Mouse (Mus musculus): ENCODE results near the gene Fermt1. TPM values are rescaled to one million over a fixed set of nuclear protein-coding genes. Genes with fewer than 3 reads are reported as not detected.

Fermt1 gene
- 7.2 and 8.9 TPM in 2 replicates for polyA plus RNA-seq (2014; fragmentation: Nextera tagmentation; extraction: Ambion mirVana)

DNA sequence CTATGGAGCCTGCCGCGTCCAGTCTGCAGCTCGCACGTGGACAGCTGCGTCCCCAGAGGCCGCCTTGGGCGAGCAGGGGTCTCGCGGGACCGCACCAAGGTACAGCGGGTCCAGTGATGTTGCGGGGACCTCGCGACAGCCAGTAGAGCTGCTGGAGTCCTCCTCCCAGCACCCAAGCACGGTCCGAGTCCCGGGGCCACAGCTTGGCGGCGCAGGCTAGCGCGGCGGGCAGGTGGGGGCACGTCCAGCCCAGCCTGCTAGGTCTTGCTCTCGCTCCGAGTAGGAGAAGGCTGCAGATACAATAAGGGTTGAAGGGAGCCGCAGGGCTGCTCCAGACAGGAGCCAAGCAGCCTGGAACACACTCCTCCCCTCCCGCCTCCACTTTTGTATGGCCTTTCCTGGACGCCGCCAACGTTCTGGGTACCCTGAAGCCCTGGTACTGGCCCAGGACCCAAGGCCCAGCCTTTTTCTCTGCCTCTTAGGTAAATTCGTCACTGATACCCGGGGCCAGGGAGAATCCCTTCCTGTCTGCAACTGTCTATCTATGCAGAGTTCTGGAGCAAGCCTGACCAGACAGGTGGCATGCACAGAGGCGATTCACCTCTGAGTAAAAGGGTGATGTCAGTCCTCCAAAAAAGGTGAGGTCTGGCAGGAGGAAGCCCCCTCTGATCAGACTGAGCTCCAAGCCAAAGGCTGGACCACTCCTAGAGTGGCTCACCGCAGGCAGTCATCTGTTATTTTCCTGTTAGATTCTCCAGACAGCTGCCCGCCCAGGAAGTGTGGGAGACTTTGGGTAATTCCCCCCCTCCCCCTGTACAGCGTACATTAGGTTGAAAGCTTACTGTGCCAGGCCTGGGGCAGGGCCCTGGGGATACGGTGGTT lies at the start of gene Fermt1:
Gene Fermt1 (minus strand): TSS at position 581 of the 882 bp plus-strand sequence.
- Histone ChIP-seq H3K36me3 (ENCODE audit: control insufficient read depth, insufficient read depth, low read length) (no peaks in the 10 kb centered on the region), H3K27me3 (replicated peaks; ENCODE audit: control insufficient read depth, insufficient read depth, low read length) (peaks cover 52% of the 10 kb centered on the region), H3K4me3 (ENCODE audit: low read depth, low read length) (peak within 1 kb of the TSS; percentile 42), H3K4me2 (ENCODE audit: low read depth, low read length) (peak within 1 kb of the TSS; percentile 55), H3K4me1 (ENCODE audit: control insufficient read depth, insufficient read depth, low read length) (0 out of 2 replicates have a peak, but pooled peaks cover 5% of the 10 kb centered on the region), H3K9ac (ENCODE audit: low read depth, low read length) (peak within 1 kb of the TSS; percentile 56), H3K9me3 (ENCODE audit: control insufficient read depth, low read length) (no peaks in the 10 kb centered on the region), H3K27ac (replicated peaks; ENCODE audit: low read depth, low read length) (peak within 1 kb of the TSS; percentile 61)
- ATAC-seq (ENCODE audit: low read depth) (peak; percentile 80), DNase-seq (ENCODE audit: low spot score) (peak; percentile 50)
- 3% methylated on average over 23 of the region's 37 CpGs for WGBS

DNA sequence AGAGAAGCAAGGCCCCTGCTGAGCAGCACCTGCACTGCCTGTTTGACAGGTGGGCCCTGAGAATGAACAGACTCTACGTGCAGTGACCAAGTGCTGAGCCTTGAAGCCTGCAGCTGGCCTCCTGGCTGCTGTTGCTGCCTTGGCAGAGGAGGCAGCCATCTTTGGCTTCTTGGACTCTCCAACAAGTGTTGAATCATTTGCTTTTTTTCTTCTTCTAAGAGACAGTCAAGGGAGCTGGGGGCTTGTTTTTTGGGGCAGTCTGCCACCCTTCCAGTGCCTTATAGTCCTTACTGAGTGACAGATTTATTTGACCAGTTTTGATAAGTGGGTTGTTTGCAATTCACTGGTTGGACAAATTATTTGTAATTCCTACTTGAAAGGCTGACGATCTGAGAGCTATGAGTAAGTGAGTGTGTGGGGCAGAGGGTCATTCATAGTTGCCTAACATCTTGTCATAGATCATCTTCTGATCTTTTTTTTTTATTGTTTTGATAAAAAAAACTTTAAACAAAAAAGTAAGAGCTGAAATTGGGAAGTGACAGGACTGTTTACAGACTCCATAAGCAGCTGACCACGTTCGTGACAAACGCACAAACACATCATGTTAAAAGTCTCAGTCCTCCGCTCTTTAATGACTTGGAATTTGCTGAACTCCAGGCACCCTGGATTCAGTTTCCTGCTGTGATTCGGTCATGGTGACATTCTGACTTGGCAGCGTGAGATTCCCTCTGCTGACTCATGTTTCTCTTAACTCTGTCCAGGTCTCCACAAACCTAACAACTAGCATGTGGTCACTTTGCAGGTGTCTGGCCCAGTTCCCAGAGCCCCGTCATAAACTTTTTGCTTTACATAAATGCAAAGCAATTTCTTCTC lies 47.2 kb upstream of the Fermt1 start:
- no peaks in the 10 kb centered on the region for H3K27me3 ChIP-seq (replicated peaks; ENCODE audit: control insufficient read depth, insufficient read depth, low read length)
- H3K36me3 ChIP-seq (ENCODE audit: control insufficient read depth, insufficient read depth, low read length), result no peaks in the 10 kb centered on the region
- no peak overlapping the region for H3K27ac ChIP-seq (replicated peaks; ENCODE audit: low read depth, low read length)
- 32% methylated on average over 9 of the region's 9 CpGs for WGBS
- H3K9ac ChIP-seq (ENCODE audit: low read depth, low read length), result no peak overlapping the region
- H3K4me3 ChIP-seq (ENCODE audit: low read depth, low read length), result no peak overlapping the region
- ATAC-seq (ENCODE audit: low read depth) (peak; percentile 73; the same call in 1 of the 2 replicates), DNase-seq (ENCODE audit: low spot score) (peak; percentile 81)
- no peak overlapping the region for H3K4me2 ChIP-seq (ENCODE audit: low read depth, low read length)
- 0 out of 2 replicates have a peak, but pooled peaks cover 7% of the 10 kb centered on the region for H3K4me1 ChIP-seq (ENCODE audit: control insufficient read depth, insufficient read depth, low read length)
- H3K9me3 ChIP-seq (ENCODE audit: control insufficient read depth, low read length), result no peaks in the 10 kb centered on the region

DNA sequence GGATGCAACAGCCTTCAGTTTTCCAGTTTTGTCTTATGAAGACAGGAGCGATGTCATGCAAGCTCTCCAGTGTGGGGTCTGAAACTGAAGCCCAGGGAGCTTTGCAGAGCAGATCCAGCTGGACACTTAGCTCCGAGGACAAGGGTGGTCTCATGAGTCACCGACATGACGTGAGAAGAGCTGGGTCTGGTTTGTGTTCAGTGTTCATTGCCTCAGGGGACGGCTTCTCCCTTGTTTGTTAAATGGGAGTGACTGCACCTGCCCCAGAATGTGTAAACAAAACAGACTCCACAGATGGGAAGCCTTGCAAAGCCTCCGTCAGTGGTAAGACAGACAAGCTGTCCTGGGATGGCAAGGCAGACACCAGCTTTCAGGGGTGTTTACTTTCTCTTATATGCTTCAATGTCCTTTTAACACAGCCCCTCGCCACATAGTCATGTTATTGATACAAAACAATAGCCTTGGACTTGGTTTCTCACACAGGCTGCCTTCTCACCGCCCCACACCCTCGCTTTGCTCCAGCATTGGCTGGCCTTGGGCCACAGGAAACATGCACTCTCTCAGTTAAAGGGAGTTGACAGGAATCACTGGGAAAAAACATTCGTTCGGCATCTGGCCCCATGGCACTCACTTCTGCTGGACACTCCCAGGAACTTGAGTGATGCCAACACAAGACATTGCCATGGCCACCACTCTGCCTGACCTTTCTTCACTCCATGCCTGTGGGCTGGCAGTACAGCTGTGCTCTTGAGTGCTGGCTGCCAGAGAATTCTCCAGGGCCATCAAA lies 44.3 kb upstream of the Fermt1 start:
- peak; percentile 66; the same call in 1 of the 2 replicates for ATAC-seq (ENCODE audit: low read depth)

DNA sequence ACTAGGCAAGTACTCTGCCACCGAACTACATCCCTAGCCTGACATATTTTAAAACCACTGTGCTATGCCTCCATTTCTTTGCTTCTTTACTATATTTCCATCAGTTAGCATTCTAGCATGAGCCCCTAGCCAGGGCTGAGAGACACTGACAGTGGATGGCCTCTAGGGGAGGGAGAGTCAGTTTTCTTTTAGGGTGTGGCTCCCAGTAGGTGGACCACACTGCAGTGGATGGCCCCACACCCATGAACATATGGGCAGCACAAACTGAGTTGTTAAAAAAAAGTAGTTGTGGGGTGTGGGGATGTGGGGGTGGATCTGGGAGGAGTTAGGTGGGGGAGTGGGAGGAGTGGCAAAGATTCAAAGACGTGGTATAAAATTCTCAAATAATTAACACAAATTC lies 27.6 kb upstream of the Fermt1 start:
- DNase-seq (ENCODE audit: low spot score) (no peak), ATAC-seq (ENCODE audit: low read depth) (no peak)
- Histone ChIP-seq H3K4me1 (ENCODE audit: control insufficient read depth, insufficient read depth, low read length) (no peaks in the 10 kb centered on the region), H3K9ac (ENCODE audit: low read depth, low read length) (no peak overlapping the region), H3K4me2 (ENCODE audit: low read depth, low read length) (no peak overlapping the region), H3K27me3 (replicated peaks; ENCODE audit: control insufficient read depth, insufficient read depth, low read length) (no peaks in the 10 kb centered on the region; the same call in 1 of the 2 replicates), H3K36me3 (ENCODE audit: control insufficient read depth, insufficient read depth, low read length) (no peaks in the 10 kb centered on the region), H3K9me3 (ENCODE audit: control insufficient read depth, low read length) (no peaks in the 10 kb centered on the region), H3K4me3 (ENCODE audit: low read depth, low read length) (no peak overlapping the region), H3K27ac (replicated peaks; ENCODE audit: low read depth, low read length) (no peak overlapping the region)
- 79% methylated on average over 2 of the region's 2 CpGs for WGBS

More for the DNA sequence above, 44.3 kb upstream of the Fermt1 start:
- Histone ChIP-seq H3K36me3 (ENCODE audit: control insufficient read depth, insufficient read depth, low read length) (no peaks in the 10 kb centered on the region), H3K27ac (replicated peaks; ENCODE audit: low read depth, low read length) (no peak overlapping the region), H3K4me1 (ENCODE audit: control insufficient read depth, insufficient read depth, low read length) (0 out of 2 replicates have a peak, but pooled peaks cover 7% of the 10 kb centered on the region), H3K9ac (ENCODE audit: low read depth, low read length) (no peak overlapping the region), H3K27me3 (replicated peaks; ENCODE audit: control insufficient read depth, insufficient read depth, low read length) (no peaks in the 10 kb centered on the region), H3K4me3 (ENCODE audit: low read depth, low read length) (no peak overlapping the region), H3K9me3 (ENCODE audit: control insufficient read depth, low read length) (no peaks in the 10 kb centered on the region), H3K4me2 (ENCODE audit: low read depth, low read length) (no peak overlapping the region)
- WGBS, result 45% methylated on average over 11 of the region's 11 CpGs
- DNase-seq (ENCODE audit: low spot score), result peak; percentile 52

DNA sequence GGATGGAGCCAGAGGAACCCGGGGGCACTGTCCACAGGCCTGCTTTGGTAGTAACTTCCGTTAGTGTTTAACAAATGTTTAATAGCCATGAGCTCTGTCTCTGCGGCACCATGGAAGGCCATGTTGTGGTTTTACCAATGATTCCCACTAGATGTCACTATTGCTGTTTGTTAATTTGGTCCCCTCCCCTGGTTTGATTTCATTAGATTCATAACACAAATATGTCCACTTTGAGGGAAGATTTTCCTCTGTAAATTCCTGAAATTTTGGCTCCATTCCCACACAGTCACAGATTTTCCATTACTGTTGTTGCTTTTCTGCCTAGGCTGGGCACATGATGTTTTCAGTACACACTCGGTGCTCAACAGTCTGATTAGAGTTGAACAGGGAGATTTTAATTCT lies 25.1 kb upstream of the Fermt1 start:
- no peak overlapping the region for H3K4me2 ChIP-seq (ENCODE audit: low read depth, low read length)
- ATAC-seq (ENCODE audit: low read depth), result no peak; the same call in 1 of the 2 replicates
- no peak overlapping the region for H3K27ac ChIP-seq (replicated peaks; ENCODE audit: low read depth, low read length)
- H3K9me3 ChIP-seq (ENCODE audit: control insufficient read depth, low read length), result no peaks in the 10 kb centered on the region
- no peaks in the 10 kb centered on the region for H3K4me1 ChIP-seq (ENCODE audit: control insufficient read depth, insufficient read depth, low read length)
- WGBS, result 22% methylated on average over 4 of the region's 4 CpGs
- no peak overlapping the region for H3K4me3 ChIP-seq (ENCODE audit: low read depth, low read length)
- DNase-seq (ENCODE audit: low spot score), result peak; percentile 85
- no peaks in the 10 kb centered on the region; the same call in 1 of the 2 replicates for H3K27me3 ChIP-seq (replicated peaks; ENCODE audit: control insufficient read depth, insufficient read depth, low read length)
- no peaks in the 10 kb centered on the region for H3K36me3 ChIP-seq (ENCODE audit: control insufficient read depth, insufficient read depth, low read length)
- H3K9ac ChIP-seq (ENCODE audit: low read depth, low read length), result no peak overlapping the region

GRCm38 (mm10) chr2:132957786-132958185 lies 12.1 kb upstream of the Fermt1 start:
- Histone ChIP-seq H3K9me3 (ENCODE audit: control insufficient read depth, low read length) (no peaks in the 10 kb centered on the region), H3K27ac (replicated peaks; ENCODE audit: low read depth, low read length) (no peak overlapping the region), H3K4me1 (ENCODE audit: control insufficient read depth, insufficient read depth, low read length) (no peaks in the 10 kb centered on the region), H3K4me3 (ENCODE audit: low read depth, low read length) (no peak overlapping the region), H3K9ac (ENCODE audit: low read depth, low read length) (no peak overlapping the region), H3K4me2 (ENCODE audit: low read depth, low read length) (no peak overlapping the region), H3K36me3 (ENCODE audit: control insufficient read depth, insufficient read depth, low read length) (no peaks in the 10 kb centered on the region), H3K27me3 (replicated peaks; ENCODE audit: control insufficient read depth, insufficient read depth, low read length) (no peaks in the 10 kb centered on the region)
- 70% methylated on average over 1 of the region's 1 CpGs for WGBS
- DNase-seq (ENCODE audit: low spot score) (no peak), ATAC-seq (ENCODE audit: low read depth) (no peak)

- no peak for ATAC-seq (ENCODE audit: low read depth)
- 4% methylated on average over 8 of the region's 8 CpGs for WGBS
- Histone ChIP-seq H3K27ac (replicated peaks; ENCODE audit: low read depth, low read length) (no peak overlapping the region), H3K36me3 (ENCODE audit: control insufficient read depth, insufficient read depth, low read length) (no peaks in the 10 kb centered on the region), H3K9ac (ENCODE audit: low read depth, low read length) (no peak overlapping the region), H3K4me2 (ENCODE audit: low read depth, low read length) (no peak overlapping the region), H3K27me3 (replicated peaks; ENCODE audit: control insufficient read depth, insufficient read depth, low read length) (peaks cover 7% of the 10 kb centered on the region), H3K4me1 (ENCODE audit: control insufficient read depth, insufficient read depth, low read length) (no peaks in the 10 kb centered on the region), H3K4me3 (ENCODE audit: low read depth, low read length) (no peak overlapping the region), H3K9me3 (ENCODE audit: control insufficient read depth, low read length) (no peaks in the 10 kb centered on the region)
- peak; percentile 68 for DNase-seq (ENCODE audit: low spot score)
Observed at GRCm38 (mm10) chr2:132952197-132952596, 6.5 kb upstream of the Fermt1 start.

DNA sequence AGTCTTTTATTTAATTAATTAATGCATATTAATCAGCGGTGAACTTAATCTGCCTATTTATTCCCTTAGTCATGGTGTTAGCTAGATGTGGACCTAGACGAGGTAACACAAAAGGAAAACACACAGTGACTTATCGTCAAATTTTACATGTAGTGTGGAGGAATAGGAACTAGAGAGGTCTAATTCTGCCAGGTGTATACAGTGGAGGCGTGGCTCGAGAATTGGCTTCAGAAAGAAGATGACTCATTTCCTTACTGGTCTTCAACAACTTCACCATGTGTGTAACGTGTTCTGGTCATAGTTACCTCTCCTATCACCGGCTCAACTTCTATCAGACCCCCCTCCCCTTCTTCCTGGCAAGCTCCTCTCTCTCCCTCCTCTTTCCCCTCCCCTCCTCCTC lies 2.5 kb upstream of the Fermt1 start:
- Histone ChIP-seq H3K36me3 (ENCODE audit: control insufficient read depth, insufficient read depth, low read length) (no peaks in the 10 kb centered on the region), H3K9me3 (ENCODE audit: control insufficient read depth, low read length) (no peaks in the 10 kb centered on the region), H3K4me2 (ENCODE audit: low read depth, low read length) (no peak overlapping the region), H3K27ac (replicated peaks; ENCODE audit: low read depth, low read length) (no peak overlapping the region), H3K4me1 (ENCODE audit: control insufficient read depth, insufficient read depth, low read length) (0 out of 2 replicates have a peak, but pooled peaks cover 5% of the 10 kb centered on the region), H3K9ac (ENCODE audit: low read depth, low read length) (no peak overlapping the region), H3K4me3 (ENCODE audit: low read depth, low read length) (no peak overlapping the region), H3K27me3 (replicated peaks; ENCODE audit: control insufficient read depth, insufficient read depth, low read length) (peaks cover 46% of the 10 kb centered on the region)
- 75% methylated on average over 7 of the region's 7 CpGs for WGBS
- DNase-seq (ENCODE audit: low spot score) (no peak), ATAC-seq (ENCODE audit: low read depth) (no peak)

All from embryonic facial prominence, embryonic 14.5 days (tissue).